Mouse (Mus musculus) neural tube, embryonic 13.5 days (tissue): Measurements from ENCODE around the gene Nlrp2. TPM values are rescaled to one million over a fixed set of nuclear protein-coding genes. Genes with fewer than 3 reads are reported as not detected.

Source experiments
- ATAC-seq: fragments of 200-750 bp; cut with Nextera tagmentation; 2 replicates; pipeline ENCODE4 v1.8.0; 2017; ENCODE audit warnings: low read depth, mild to moderate bottlenecking, moderate TSS enrichment, moderate library complexity
- H3K27ac ChIP-seq: fragments of 300-500 bp; sonication (generic); replicated peaks from 2 replicates; pipeline ENCODE4 v1.5.1; 2015; ENCODE audit warnings: moderate library complexity, mild to moderate bottlenecking, inconsistent platforms
- H3K27me3 ChIP-seq: fragments of 300-500 bp; sonication (generic); 2 replicates; pipeline ENCODE4 v1.6.1; 2015; ENCODE audit warnings: mild to moderate bottlenecking, inconsistent platforms
- H3K36me3 ChIP-seq: fragments of 300-500 bp; sonication (generic); 2 replicates; pipeline ENCODE4 v1.6.1; 2015; ENCODE audit warnings: mild to moderate bottlenecking, inconsistent platforms
- H3K4me1 ChIP-seq: fragments of 300-500 bp; sonication (generic); replicated peaks from 2 replicates; pipeline ENCODE4 v1.6.1; 2015; ENCODE audit warnings: inconsistent platforms
- H3K4me2 ChIP-seq: fragments of 300-500 bp; sonication (generic); 2 replicates; pipeline ENCODE4 v1.6.1; 2015; ENCODE audit warnings: inconsistent platforms, mild to moderate bottlenecking, moderate library complexity
- H3K4me3 ChIP-seq: fragments of 300-500 bp; sonication (generic); 2 replicates; pipeline ENCODE4 v1.5.1; 2015; ENCODE audit warnings: mild to moderate bottlenecking, inconsistent platforms
- H3K9ac ChIP-seq: fragments of 300-500 bp; sonication (generic); 2 replicates; pipeline ENCODE4 v1.6.1; 2015; ENCODE audit warnings: moderate library complexity, mild to moderate bottlenecking, inconsistent platforms
- H3K9me3 ChIP-seq: fragments of 300-500 bp; sonication (generic); 2 replicates; pipeline ENCODE4 v1.6.1; 2016; ENCODE audit warnings: inconsistent platforms
- WGBS: fragments of 180-500 bp; shearing (Covaris S2); methylation state at CpG from one replicate; pipeline ENCODE4 v1.1.7; 2015; 5-methylcytosine and 5-hydroxymethylcytosine counted together
- polyA plus RNA-seq: library from polyadenylated mRNA; unstranded; fragments of >200 nt; fragmentation: Nextera tagmentation; extraction: Ambion mirVana; gene quantifications from 2 replicates; pipeline ENCODE4 v1.2.1, GENCODE M21; 2015

Gene Nlrp2
- polyA plus RNA-seq = not detected in 2 replicates

DNA sequence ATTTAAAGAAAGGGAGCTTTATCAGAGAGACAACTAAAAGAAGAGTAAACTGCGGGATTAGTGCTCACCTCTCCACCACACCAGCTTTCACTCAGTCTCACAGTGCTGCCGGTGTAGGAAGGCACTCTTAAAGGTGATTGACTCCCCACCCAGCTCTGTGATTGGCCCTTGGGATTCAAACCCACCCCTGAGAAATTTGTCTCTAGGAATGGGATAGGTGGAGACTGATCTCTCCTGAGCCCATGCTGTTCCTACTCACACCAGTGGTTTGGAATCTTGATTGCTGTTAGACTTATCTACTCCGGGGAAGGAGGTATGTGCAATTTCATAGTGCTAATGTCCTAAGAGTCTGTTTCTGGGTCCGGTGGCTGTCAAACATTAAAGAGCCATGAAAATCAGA lies at the start of gene Nlrp2:
Gene Nlrp2, minus strand, starts transcription at position 101 of the 400 bp plus-strand sequence.
- Histone ChIP-seq H3K9ac (no peak within 1 kb of the TSS), H3K9me3 (peaks cover 32% of the 10 kb centered on the region), H3K4me3 (no peak within 1 kb of the TSS), H3K27ac (no peak within 1 kb of the TSS), H3K4me1 (no peaks in the 10 kb centered on the region), H3K36me3 (no peaks in the 10 kb centered on the region), H3K4me2 (no peak within 1 kb of the TSS), H3K27me3 (no peaks in the 10 kb centered on the region)
- no peak for ATAC-seq
- 87% methylated on average over 4 of the region's 4 CpGs for WGBS

DNA sequence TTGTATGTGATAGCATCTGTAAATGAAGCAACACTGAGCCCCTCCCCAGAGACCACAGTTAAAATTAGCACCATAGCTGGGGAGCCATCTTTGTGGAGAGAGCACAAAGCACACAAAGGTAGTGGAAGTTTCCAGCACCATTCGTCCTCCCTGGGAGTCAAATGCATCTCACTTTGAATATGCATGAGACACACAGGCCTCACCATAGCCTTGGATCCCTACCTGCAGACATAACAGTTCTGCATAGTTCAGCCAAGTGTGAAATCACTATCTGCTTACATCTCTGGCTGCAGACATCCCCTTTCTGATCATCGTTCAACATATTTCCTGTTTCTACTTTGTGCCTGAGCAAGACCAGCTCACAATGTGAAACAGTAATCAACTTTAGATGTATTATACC lies 15.9 kb upstream of the Nlrp2 start:
- Histone ChIP-seq H3K4me3 (no peak overlapping the region), H3K27me3 (no peaks in the 10 kb centered on the region), H3K4me2 (no peak overlapping the region), H3K36me3 (no peaks in the 10 kb centered on the region), H3K4me1 (no peaks in the 10 kb centered on the region), H3K9me3 (peaks cover 34% of the 10 kb centered on the region), H3K9ac (no peak overlapping the region), H3K27ac (no peak overlapping the region)
- ATAC-seq = no peak
- 89% methylated on average over 2 of the region's 2 CpGs for WGBS

DNA sequence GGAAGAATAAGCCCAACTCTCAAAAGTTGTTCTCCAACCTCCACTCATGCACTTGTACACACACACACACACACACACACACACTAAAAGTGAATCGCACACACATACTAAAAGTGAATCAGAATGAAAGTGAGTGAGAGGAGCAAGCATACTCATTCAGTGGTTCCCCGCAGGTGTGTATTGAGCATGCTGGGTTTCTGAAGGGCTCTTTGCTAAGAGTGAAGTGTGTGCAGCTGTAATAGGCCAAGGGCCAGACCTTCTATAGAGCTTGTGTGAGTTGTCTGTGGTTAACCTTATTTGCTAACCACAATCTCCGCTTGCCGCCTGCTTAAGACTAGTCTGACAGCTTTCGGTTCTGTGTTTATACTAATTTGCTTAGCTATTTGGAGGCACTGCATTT lies 12.8 kb upstream of the Nlrp2 start:
- Histone ChIP-seq H3K27ac (no peak overlapping the region), H3K4me1 (no peaks in the 10 kb centered on the region), H3K4me2 (no peak overlapping the region), H3K27me3 (no peaks in the 10 kb centered on the region), H3K36me3 (no peaks in the 10 kb centered on the region), H3K4me3 (no peak overlapping the region), H3K9me3 (peaks cover 53% of the 10 kb centered on the region), H3K9ac (no peak overlapping the region)
- WGBS = 91% methylated on average over 5 of the region's 5 CpGs
- no peak for ATAC-seq

DNA sequence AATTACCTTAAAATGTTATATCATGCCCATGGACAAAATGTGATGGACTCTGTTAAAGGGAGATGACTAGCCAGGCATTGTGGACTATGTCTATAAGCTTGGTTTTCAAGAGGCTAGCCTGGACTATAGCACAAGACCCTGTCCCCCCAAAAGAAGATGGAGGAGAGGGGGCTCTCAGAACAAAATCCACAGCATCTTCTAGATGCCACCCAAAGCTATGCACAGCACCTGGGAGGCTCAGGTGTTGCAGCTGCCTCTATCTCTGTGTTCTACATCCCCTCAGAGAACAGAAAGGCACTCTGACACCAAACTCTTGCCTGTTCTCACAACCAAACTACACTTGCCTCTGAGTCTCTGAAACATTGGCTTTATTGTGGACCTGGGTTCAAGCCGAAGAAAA lies 598 bp downstream of the Nlrp2 start, which contains the start of gene Gm5065:
Gene Gm5065, plus strand, starts transcription at position 301 of the 400 bp plus-strand sequence.
- ATAC-seq = no peak
- H3K9me3 ChIP-seq = peaks cover 29% of the 10 kb centered on the region
- H3K4me1 ChIP-seq = no peaks in the 10 kb centered on the region
- no peak within 1 kb of the TSS for H3K4me3 ChIP-seq
- H3K9ac ChIP-seq = no peak within 1 kb of the TSS
- no peak within 1 kb of the TSS for H3K4me2 ChIP-seq
- H3K36me3 ChIP-seq = no peaks in the 10 kb centered on the region
- no peaks in the 10 kb centered on the region for H3K27me3 ChIP-seq
- no peak within 1 kb of the TSS for H3K27ac ChIP-seq
- 81% methylated on average over 1 of the region's 1 CpGs for WGBS

DNA sequence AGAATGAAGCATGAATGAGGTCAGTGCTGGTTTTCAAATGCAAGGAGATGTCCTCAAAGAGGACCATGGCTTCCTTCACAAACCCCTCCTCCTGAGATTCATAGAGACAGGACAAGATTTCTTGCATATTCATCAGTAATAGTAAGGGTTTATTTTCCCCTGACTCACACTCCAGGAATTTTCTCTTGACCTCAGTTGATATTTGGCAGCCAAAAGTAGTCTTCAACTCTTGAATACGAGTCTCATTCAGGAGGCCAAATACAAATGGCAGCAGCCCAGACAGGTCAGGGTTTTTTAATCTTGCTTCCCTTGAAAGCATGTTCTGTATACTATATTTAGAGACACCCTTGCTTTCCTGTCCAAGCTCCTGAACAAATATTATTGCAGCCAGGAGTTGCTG lies 23.3 kb downstream of the Nlrp2 start:
- no peak for ATAC-seq
- Histone ChIP-seq H3K4me1 (no peaks in the 10 kb centered on the region), H3K9me3 (peaks cover 42% of the 10 kb centered on the region), H3K27me3 (no peaks in the 10 kb centered on the region), H3K9ac (no peak overlapping the region), H3K27ac (no peak overlapping the region), H3K4me3 (no peak overlapping the region), H3K4me2 (no peak overlapping the region), H3K36me3 (no peaks in the 10 kb centered on the region)
- 72% methylated on average over 1 of the region's 1 CpGs for WGBS

DNA sequence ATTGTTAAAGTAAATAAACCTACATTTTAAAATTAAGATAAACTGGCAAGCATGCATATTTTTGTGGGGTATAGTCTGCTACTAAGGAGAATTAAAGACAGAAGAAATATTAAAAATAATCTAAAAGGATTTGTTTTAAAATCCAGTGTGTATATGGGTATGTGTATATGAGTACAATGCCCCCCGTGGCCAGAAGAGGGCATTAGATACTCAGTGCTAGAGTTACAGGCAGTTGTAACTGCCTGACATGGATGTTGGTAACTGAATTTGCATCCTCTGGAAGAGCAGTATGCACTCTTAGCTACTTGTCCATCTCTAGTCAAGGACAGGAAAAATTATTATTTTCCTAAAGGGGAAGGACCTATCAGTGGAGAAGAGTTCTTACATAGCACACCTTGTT lies 62.6 kb downstream of the Nlrp2 start:
- Histone ChIP-seq H3K36me3 (no peaks in the 10 kb centered on the region), H3K9me3 (peaks cover 30% of the 10 kb centered on the region; the same call in 1 of the 2 replicates), H3K9ac (no peak overlapping the region), H3K27ac (no peak overlapping the region), H3K4me2 (no peak overlapping the region), H3K4me3 (no peak overlapping the region), H3K4me1 (no peaks in the 10 kb centered on the region), H3K27me3 (no peaks in the 10 kb centered on the region)
- no peak for ATAC-seq
- WGBS = 56% methylated on average over 1 of the region's 1 CpGs

DNA sequence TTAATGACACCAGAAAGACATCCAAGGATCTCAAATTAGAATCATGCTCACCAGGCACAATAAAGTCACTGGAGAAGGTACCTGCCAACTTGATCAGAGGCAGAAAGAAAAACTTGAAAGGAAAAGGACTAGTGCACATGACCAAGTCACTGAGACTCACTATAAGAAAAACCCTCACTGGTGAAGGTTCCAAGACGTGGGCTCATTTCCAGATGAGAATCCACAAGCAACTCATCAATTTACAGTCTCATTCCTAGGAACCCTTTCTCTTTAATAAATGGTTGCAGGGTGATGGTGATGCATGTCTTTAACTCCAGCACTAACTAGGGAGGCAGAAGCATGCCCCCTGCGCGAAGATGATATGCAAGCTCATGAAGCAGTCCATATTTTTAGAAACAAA lies 87.8 kb downstream of the Nlrp2 start:
- Histone ChIP-seq H3K36me3 (no peaks in the 10 kb centered on the region), H3K4me2 (no peak overlapping the region), H3K27ac (no peak overlapping the region), H3K27me3 (no peaks in the 10 kb centered on the region), H3K4me3 (no peak overlapping the region), H3K9ac (no peak overlapping the region), H3K9me3 (peaks cover 16% of the 10 kb centered on the region), H3K4me1 (no peaks in the 10 kb centered on the region)
- no peak for ATAC-seq
- WGBS = 81% methylated on average over 3 of the region's 3 CpGs

Other genes with a start within 250 kb of the Nlrp2 start
- not detected in 2 replicates for gene Rfpl4, start 234.1 kb downstream of the Nlrp2 start, polyA plus RNA-seq
- gene Rasl2-9, start 225.1 kb downstream of the Nlrp2 start, polyA plus RNA-seq = 0.34 and 0.45 TPM in 2 replicates
- gene Vmn1r55, start 201.4 kb downstream of the Nlrp2 start, polyA plus RNA-seq = not detected in 2 replicates
- not detected in 2 replicates for gene Vmn1r56, start 154.3 kb downstream of the Nlrp2 start, polyA plus RNA-seq
- gene Vmn1r57, start 132.5 kb downstream of the Nlrp2 start, polyA plus RNA-seq = not detected in 2 replicates
- gene Gm5065, start 498 bp downstream of the Nlrp2 start, polyA plus RNA-seq = not detected in 2 replicates
- gene Vmn1r58, start 62.4 kb upstream of the Nlrp2 start, polyA plus RNA-seq = 0.03 TPM in 1 of 2 replicates, not detected in the other
- gene Vmn1r59, start 105.7 kb upstream of the Nlrp2 start, polyA plus RNA-seq = not detected in 2 replicates
- not detected in 2 replicates for gene Vmn2r28, start 142.9 kb upstream of the Nlrp2 start, polyA plus RNA-seq
- gene Vmn1r60, start 196.3 kb upstream of the Nlrp2 start, polyA plus RNA-seq = not detected in 2 replicates